Mouse (Mus musculus) forelimb bud, embryonic 11.5 days (tissue): Measurements from ENCODE around the gene Mzt1.

Source experiments
- DNase-seq: peaks from one replicate; pipeline ENCODE4 v3.0.0-alpha.2; 2012; ENCODE audit warnings: low read depth, low spot score

The Mzt1 gene

GRCm38 (mm10) chr14:99018691-99019090 lies 27.2 kb downstream of the Mzt1 start:
- DNase-seq: no peak

DNA sequence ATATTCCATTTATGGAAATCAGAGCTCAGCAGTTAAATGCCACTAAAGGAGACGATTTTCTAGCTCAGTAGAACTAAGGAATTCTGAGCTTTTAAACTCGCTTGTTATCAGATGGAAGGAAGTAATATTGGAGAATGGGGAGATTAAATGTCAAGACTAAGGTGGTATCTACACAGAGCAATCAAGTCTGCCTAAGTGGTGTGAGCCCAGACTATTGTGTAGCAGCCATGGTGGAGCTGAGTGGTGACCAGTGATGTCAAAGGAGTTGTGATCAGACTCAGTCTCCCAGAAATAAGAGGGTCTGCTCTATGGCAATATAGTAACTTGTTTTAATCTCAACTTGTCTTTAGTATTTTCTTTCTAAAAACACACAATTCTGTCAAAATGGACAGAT lies 35.0 kb downstream of the Mzt1 start:
- DNase-seq: no peak

GRCm38 (mm10) chr14:99010224-99010919 lies 35.6 kb downstream of the Mzt1 start:
- DNase-seq: no peak

DNA sequence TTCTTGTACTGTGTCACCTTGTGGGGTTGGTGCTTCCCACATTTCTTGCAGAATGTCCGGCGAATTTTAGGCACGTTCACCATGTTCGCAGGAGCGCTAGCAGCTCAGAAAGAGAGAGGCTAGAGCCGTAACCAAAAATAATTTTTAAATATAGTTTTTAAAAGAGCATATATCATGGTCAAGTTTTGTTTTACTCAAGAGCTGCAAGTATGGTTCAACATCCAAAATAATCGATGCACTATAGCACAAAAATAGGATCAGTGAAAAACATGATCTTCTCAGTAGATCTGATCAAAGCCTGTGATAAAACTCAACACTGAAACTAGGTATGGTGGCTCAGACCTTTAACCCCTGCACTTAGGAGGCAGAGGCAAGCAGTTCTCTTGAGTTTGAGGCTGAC lies 51.7 kb downstream of the Mzt1 start, which contains the start of gene Rpl36a-ps1:
TSS of gene Rpl36a-ps1 (minus strand) at position 101 of the 400 bp plus-strand sequence.
- no peak for DNase-seq

GRCm38 (mm10) chr14:98992482-98992881 lies 53.5 kb downstream of the Mzt1 start:
- DNase-seq: no peak

- DNase-seq: no peak
Measured at GRCm38 (mm10) chr14:98990636-98991035, 55.3 kb downstream of the Mzt1 start.

DNA sequence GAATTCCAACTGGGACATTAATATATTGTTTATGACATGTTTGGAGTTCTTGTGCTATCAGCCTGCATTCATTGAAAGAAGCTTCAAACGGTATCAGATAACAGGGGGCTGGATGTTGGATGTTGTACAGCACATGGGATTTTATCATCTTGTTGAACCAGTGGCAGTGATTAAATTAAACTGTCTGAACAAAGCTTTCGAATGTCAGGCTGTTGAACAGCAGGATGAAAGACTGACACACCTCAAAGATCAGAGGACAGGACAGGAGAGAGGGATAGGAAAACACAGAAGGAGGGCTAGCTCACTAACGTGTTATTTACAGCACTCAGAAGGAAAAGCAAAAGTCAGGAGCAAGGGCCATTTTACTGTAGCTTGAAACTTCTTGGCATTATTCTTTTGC lies 56.1 kb downstream of the Mzt1 start:
- DNase-seq: peak; percentile 7
